8 mouse cellular contexts compared by ENCODE assay signal in the genomic region with DNA sequence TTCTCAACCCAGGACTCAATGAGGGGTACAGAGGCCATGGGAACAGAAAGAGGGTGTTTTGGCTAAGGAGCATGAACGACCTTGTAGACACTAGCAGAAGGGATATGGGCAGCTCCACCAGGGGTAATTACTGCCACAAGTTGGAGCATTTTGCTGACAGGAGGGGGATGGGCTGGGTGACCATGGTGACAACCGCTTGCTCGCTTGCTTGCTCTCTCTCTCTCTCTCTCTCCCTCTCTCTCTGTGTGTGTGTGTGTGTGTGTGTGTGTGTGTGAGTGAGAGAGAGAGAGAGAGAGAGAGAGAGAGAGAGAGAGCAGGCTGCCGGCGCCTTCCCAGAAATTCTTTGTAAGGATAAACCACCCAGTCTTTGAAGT.
DNase-seq lines count a peak whose midpoint lies in the region; ATAC-seq and TF ChIP-seq lines count a peak whose summit lies in the region.

No protein-coding gene starts in this region.

- WGBS in lung, embryonic 14.5 days: 15% methylated on average over 5 of the region's 5 CpGs
- WGBS in embryonic facial prominence, embryonic 13.5 days: 9% methylated on average over 5 of the region's 5 CpGs
- WGBS in midbrain, embryonic 14.5 days: 3% methylated on average over 5 of the region's 5 CpGs

- no peak overlapping the region for H3K27ac ChIP-seq in lung, embryonic 14.5 days (ENCODE audit: low read depth)
- H3K27ac ChIP-seq in embryonic facial prominence, embryonic 13.5 days: no peak overlapping the region; the same call in 1 of the 2 replicates
- peak overlapping the region; percentile 72 for H3K27ac ChIP-seq in midbrain, embryonic 14.5 days (replicated peaks; ENCODE audit: low read depth, low read length)

- H3K4me2 ChIP-seq in lung, embryonic 14.5 days: no peak overlapping the region
- peak overlapping the region; percentile 32 for H3K4me2 ChIP-seq in embryonic facial prominence, embryonic 13.5 days
- peak overlapping the region; percentile 35 for H3K4me2 ChIP-seq in midbrain, embryonic 14.5 days (ENCODE audit: low read length)

- H3K27me3 ChIP-seq in lung, embryonic 14.5 days (ENCODE audit: insufficient read depth, low read length): no peaks in the 10 kb centered on the region
- no peaks in the 10 kb centered on the region for H3K27me3 ChIP-seq in embryonic facial prominence, embryonic 13.5 days
- no peaks in the 10 kb centered on the region for H3K27me3 ChIP-seq in midbrain, embryonic 14.5 days (ENCODE audit: control insufficient read depth, insufficient read depth, low read length)

- H3K36me3 ChIP-seq in lung, embryonic 14.5 days (ENCODE audit: insufficient read depth): no peaks in the 10 kb centered on the region
- no peaks in the 10 kb centered on the region for H3K36me3 ChIP-seq in embryonic facial prominence, embryonic 13.5 days
- H3K36me3 ChIP-seq in midbrain, embryonic 14.5 days (ENCODE audit: control insufficient read depth, insufficient read depth, low read length): no peaks in the 10 kb centered on the region

- ATAC-seq in lung, embryonic 14.5 days (ENCODE audit: insufficient read depth): no peak
- no peak for ATAC-seq in embryonic facial prominence, embryonic 13.5 days (ENCODE audit: insufficient number of reproducible peaks, insufficient read depth, low FRiP score, low TSS enrichment, low read depth)
- peak; percentile 12; the same call in 1 of the 2 replicates for ATAC-seq in midbrain, embryonic 14.5 days (ENCODE audit: low FRiP score, low TSS enrichment)
- ATAC-seq in monocyte, adult 5-6 weeks (replicated peaks; ENCODE audit: insufficient number of reproducible peaks, low FRiP score, low TSS enrichment, poor library complexity, severe bottlenecking): no peak

- 0 out of 2 replicates have a peak overlapping the region, but pooled peaks have one; percentile 33 for H3K9ac ChIP-seq in lung, embryonic 14.5 days
- no peak overlapping the region for H3K9ac ChIP-seq in embryonic facial prominence, embryonic 13.5 days
- 0 out of 2 replicates have a peak overlapping the region, but pooled peaks have one; percentile 1 for H3K9ac ChIP-seq in midbrain, embryonic 14.5 days (replicated peaks; ENCODE audit: low read length)

- DNase-seq in lung, embryonic 14.5 days: peak; percentile 64
- no peak for DNase-seq in lung, postnatal 14 days
- DNase-seq in kidney, adult 18-20 months: peak; percentile 32
- DNase-seq in midbrain, embryonic 14.5 days: peak; percentile 76
- no peak for DNase-seq in cerebellum, adult 11-12 months
- no peak for DNase-seq in thymus, postnatal 36 days

- no peaks in the 10 kb centered on the region for H3K9me3 ChIP-seq in lung, embryonic 14.5 days (ENCODE audit: low read depth, low read length)
- no peaks in the 10 kb centered on the region for H3K9me3 ChIP-seq in embryonic facial prominence, embryonic 13.5 days
- H3K9me3 ChIP-seq in midbrain, embryonic 14.5 days (ENCODE audit: control insufficient read depth, low read length): no peaks in the 10 kb centered on the region

- H3K4me1 ChIP-seq in lung, embryonic 14.5 days (ENCODE audit: insufficient read depth): peaks cover 22% of the 10 kb centered on the region
- H3K4me1 ChIP-seq in embryonic facial prominence, embryonic 13.5 days: peaks cover 25% of the 10 kb centered on the region
- H3K4me1 ChIP-seq in midbrain, embryonic 14.5 days (ENCODE audit: control insufficient read depth, insufficient read depth, low read length): peaks cover 23% of the 10 kb centered on the region

- no peak for TF ChIP-seq CTCF in lung, embryonic 14.5 days (IDR thresholded peaks at IDR 0.05; ENCODE audit: low read depth)

- H3K4me3 ChIP-seq in lung, embryonic 14.5 days (ENCODE audit: low read depth, low read length): no peak overlapping the region
- no peak overlapping the region for H3K4me3 ChIP-seq in embryonic facial prominence, embryonic 13.5 days
- H3K4me3 ChIP-seq in midbrain, embryonic 14.5 days (replicated peaks; ENCODE audit: low read depth, low read length): no peak overlapping the region

Comparison
In these comparisons a context has a peak if more than half of its experiments do, and no peak if none do; other contexts are left out.
1. DNase-seq: peak in lung, embryonic 14.5 days (single experiment), kidney, adult 18-20 months (single experiment) and midbrain, embryonic 14.5 days (single experiment); none in lung, postnatal 14 days (single experiment), cerebellum, adult 11-12 months (single experiment) and thymus, postnatal 36 days (0 of 2).